Mouse (Mus musculus): ENCODE data around the gene Ddx10. TPM values are rescaled to one million over a fixed set of nuclear protein-coding genes. Genes with fewer than 3 reads are reported as not detected.

Gene Ddx10
- polyA plus RNA-seq, 1 experiment from 2014 or later: 21.1 TPM

DNA sequence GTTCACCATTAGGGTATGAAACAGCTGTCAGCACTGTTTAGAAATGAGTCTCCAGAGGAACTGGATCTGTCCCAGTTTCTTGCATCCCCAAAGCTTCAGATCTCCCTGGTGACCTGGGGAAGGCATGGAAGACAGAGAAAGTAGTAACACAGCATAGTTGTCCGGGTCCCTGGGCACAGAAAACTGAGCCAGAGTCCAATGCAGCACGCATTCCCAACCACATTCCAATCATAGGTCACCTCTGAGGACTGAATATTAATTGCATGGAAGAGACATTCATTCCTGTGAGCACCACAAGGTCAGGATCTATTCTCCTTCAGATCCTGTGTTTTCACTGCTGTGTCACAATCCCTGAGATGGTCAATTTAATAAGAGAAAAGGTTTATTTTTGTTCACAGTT, 182.8 kb downstream of the Ddx10 start:
- Histone ChIP-seq H3K4me3 (no peak overlapping the region), H3K27ac (no peak overlapping the region), H3K4me1 (replicated peaks) (0 out of 2 replicates have a peak, but pooled peaks cover 3% of the 10 kb centered on the region), H3K36me3 (no peaks in the 10 kb centered on the region), H3K27me3 (ENCODE audit: insufficient read depth, poor library complexity, severe bottlenecking) (no peaks in the 10 kb centered on the region), H3K9me3 (no peaks in the 10 kb centered on the region)
- 72% methylated on average over 2 of the region's 2 CpGs for whole genome bisulfite sequencing
- no peak for DNase-seq (ENCODE audit: low spot score)

DNA sequence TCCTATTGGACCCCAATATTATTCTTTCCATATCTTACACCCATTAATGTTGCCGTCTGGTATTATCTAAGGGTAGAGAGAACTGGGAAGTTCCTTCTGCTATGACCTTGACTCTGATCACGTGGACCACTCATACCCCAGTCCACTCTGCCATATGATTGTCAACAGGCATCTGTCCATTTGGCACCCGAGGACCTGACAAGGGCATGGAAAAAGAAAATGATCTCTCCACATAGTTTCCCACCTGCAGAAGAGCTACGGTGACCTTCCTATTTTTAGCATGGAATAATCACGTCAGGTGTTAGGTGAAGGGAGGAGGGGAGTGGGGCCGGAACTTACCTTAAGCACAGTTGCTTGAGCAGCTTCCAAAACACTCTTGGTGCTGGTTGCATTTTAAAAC, 183.3 kb downstream of the Ddx10 start:
- H3K9me3 ChIP-seq: no peaks in the 10 kb centered on the region
- H3K27me3 ChIP-seq (ENCODE audit: insufficient read depth, poor library complexity, severe bottlenecking): no peaks in the 10 kb centered on the region
- no peak overlapping the region for H3K4me3 ChIP-seq
- 90% methylated on average over 6 of the region's 6 CpGs for WGBS
- no peaks in the 10 kb centered on the region for H3K36me3 ChIP-seq
- DNase-seq (ENCODE audit: low spot score): no peak
- H3K27ac ChIP-seq: no peak overlapping the region
- 0 out of 2 replicates have a peak, but pooled peaks cover 3% of the 10 kb centered on the region for H3K4me1 ChIP-seq (replicated peaks)

DNA sequence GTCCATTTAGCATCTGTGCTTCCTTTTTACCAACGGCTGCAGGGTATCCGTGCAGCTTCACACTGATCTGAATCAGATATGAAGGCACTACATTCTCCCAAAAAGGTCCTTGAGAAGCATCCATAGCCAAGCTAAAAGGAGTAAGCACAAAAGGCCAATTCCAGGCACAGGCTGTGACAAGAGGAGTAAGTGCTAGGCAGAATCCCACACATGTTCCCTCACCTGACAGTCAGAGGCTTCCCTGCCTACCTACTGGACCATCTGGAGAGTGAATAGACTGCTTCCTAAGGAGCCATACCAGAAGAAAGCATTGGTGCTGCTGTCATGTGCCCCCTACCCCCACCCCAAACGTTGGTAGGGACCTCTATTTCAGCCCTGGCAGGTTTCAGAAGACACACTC, 192.5 kb downstream of the Ddx10 start:
- H3K36me3 ChIP-seq: no peaks in the 10 kb centered on the region
- H3K4me1 ChIP-seq (replicated peaks): no peaks in the 10 kb centered on the region
- H3K27me3 ChIP-seq (ENCODE audit: insufficient read depth, poor library complexity, severe bottlenecking): no peaks in the 10 kb centered on the region
- 75% methylated on average over 3 of the region's 3 CpGs for WGBS
- DNase-seq (ENCODE audit: low spot score): no peak
- H3K4me3 ChIP-seq: no peak overlapping the region
- H3K9me3 ChIP-seq: no peaks in the 10 kb centered on the region
- H3K27ac ChIP-seq: no peak overlapping the region

Other genes starting within 250 kb of the Ddx10 start
- 0.70 and 1.3 TPM in 2 replicates for gene Exph5, start 53.6 kb upstream of the Ddx10 start, polyA plus RNA-seq (2016; fragmentation: Nextera tagmentation; extraction: Ambion mirVana)
- gene Kdelc2, start 136.0 kb upstream of the Ddx10 start, polyA plus RNA-seq (2016; fragmentation: Nextera tagmentation; extraction: Ambion mirVana): 8.6 and 10.9 TPM in 2 replicates
- gene 4930550C14Rik, start 154.3 kb upstream of the Ddx10 start, polyA plus RNA-seq (2016; fragmentation: Nextera tagmentation; extraction: Ambion mirVana): 0.25 and 0.27 TPM in 2 replicates